8 mouse cellular contexts compared by ENCODE assay signal in genomic region chr11:69837952-69838713, GRCm38 (mm10). TPM values are rescaled to one million over a fixed set of nuclear protein-coding genes. Genes with fewer than 3 reads are reported as not detected.
DNase-seq lines count a peak whose midpoint lies in the region; ATAC-seq lines count a peak whose summit lies in the region.

Gene Tmem256 (plus strand): TSS chr11:69838514.

- no peaks in the 10 kb centered on the region for H3K27me3 ChIP-seq in hindbrain, embryonic 15.5 days

- H3K4me1 ChIP-seq in hindbrain, embryonic 15.5 days (replicated peaks): peaks cover 41% of the 10 kb centered on the region

- DNase-seq in T-cell, adult 2 months (ENCODE audit: low spot score): peak; percentile 91
- peak; percentile 92 to 95 for DNase-seq in cerebellum, postnatal 36 days
- peak; percentile 97 to 99 for DNase-seq in frontal cortex, postnatal 36 days (ENCODE audit: low spot score in 2 of 2)
- DNase-seq in left cerebral cortex, adult 11 months (ENCODE audit: low spot score): peak; percentile 98
- DNase-seq in lung, postnatal 4 days: peak; percentile 96 to 97
- DNase-seq in retina, postnatal 7 days (ENCODE audit: low read depth, low spot score): peak; percentile 92
- DNase-seq in urinary bladder, adult 2 months (ENCODE audit: low spot score): peak; percentile 79

- peak; percentile 92 for ATAC-seq in hindbrain, embryonic 15.5 days (ENCODE audit: low FRiP score, low read depth)

- no peaks in the 10 kb centered on the region for H3K9me3 ChIP-seq in hindbrain, embryonic 15.5 days

- H3K4me2 ChIP-seq in hindbrain, embryonic 15.5 days: peak within 1 kb of the TSS; percentile 96

- WGBS in hindbrain, embryonic 15.5 days: under 1% methylated on average over 34 of the region's 34 CpGs

- peak within 1 kb of the TSS; percentile 91 for H3K4me3 ChIP-seq in hindbrain, embryonic 15.5 days

- peak within 1 kb of the TSS; percentile 97 for H3K27ac ChIP-seq in hindbrain, embryonic 15.5 days (replicated peaks)

- peak within 1 kb of the TSS; percentile 97 for H3K9ac ChIP-seq in hindbrain, embryonic 15.5 days

- H3K36me3 ChIP-seq in hindbrain, embryonic 15.5 days: peaks cover 2% of the 10 kb centered on the region; the same call in 1 of the 2 replicates

RNA-seq across cellular contexts. Expression of gene Tmem256, which starts in this region (rescaled TPM):
- 375 and 391 TPM in 2 replicates for polyA plus RNA-seq in hindbrain, embryonic 15.5 days (2015; fragmentation: Nextera tagmentation; extraction: Ambion mirVana)
- polyA plus RNA-seq in urinary bladder, adult 2 months (2012; rRNA removed): 202 and 261 TPM in 2 replicates

Comparison
In these comparisons a context has a peak if more than half of its experiments do, and no peak if none do; other contexts are left out.
1. Peak in every context shown above with its lines: DNase-seq, ATAC-seq, H3K4me3 ChIP-seq and H3K27ac ChIP-seq.